Mouse (Mus musculus) thymus, postnatal 14 days (tissue): ENCODE results near the gene Pigu.

Source experiments
- DNase-seq: peaks from one replicate; pipeline ENCODE4 v3.0.0; 2021

The Pigu gene

GRCm38 (mm10) chr2:155357686-155358399, 613 bp upstream of the Pigu start:
- DNase-seq, result peak; percentile 18

- DNase-seq, result no peak
Measured at GRCm38 (mm10) chr2:155354402-155354801, 2.8 kb downstream of the Pigu start.

GRCm38 (mm10) chr2:155346670-155347069, 10.6 kb downstream of the Pigu start:
- DNase-seq, result no peak

GRCm38 (mm10) chr2:155340166-155340565, 17.1 kb downstream of the Pigu start:
- DNase-seq, result no peak

GRCm38 (mm10) chr2:155336254-155336653, 21.0 kb downstream of the Pigu start:
- DNase-seq, result no peak

- DNase-seq, result no peak
Measured at GRCm38 (mm10) chr2:155335231-155335630, 22.0 kb downstream of the Pigu start.

- DNase-seq, result no peak
Measured at GRCm38 (mm10) chr2:155333421-155333820, 23.8 kb downstream of the Pigu start.

- no peak for DNase-seq
Measured at GRCm38 (mm10) chr2:155331351-155331750, 25.9 kb downstream of the Pigu start.

- no peak for DNase-seq
Measured at GRCm38 (mm10) chr2:155330811-155331210, 26.4 kb downstream of the Pigu start.

GRCm38 (mm10) chr2:155329707-155330106, 27.5 kb downstream of the Pigu start:
- no peak for DNase-seq

- no peak for DNase-seq
Measured at GRCm38 (mm10) chr2:155328906-155329305, 28.3 kb downstream of the Pigu start.

- DNase-seq, result no peak
Measured at GRCm38 (mm10) chr2:155327906-155328305, 29.3 kb downstream of the Pigu start.

- DNase-seq, result no peak
Measured at GRCm38 (mm10) chr2:155326001-155326400, 31.2 kb downstream of the Pigu start.

- no peak for DNase-seq
Measured at GRCm38 (mm10) chr2:155320596-155320995, 36.6 kb downstream of the Pigu start.

- DNase-seq, result no peak
Measured at GRCm38 (mm10) chr2:155318618-155319017, 38.6 kb downstream of the Pigu start.

- no peak for DNase-seq
Measured at GRCm38 (mm10) chr2:155313671-155314070, 43.6 kb downstream of the Pigu start.

- DNase-seq, result no peak
Measured at GRCm38 (mm10) chr2:155308936-155309592, 48.2 kb downstream of the Pigu start.

- no peak for DNase-seq
Measured at GRCm38 (mm10) chr2:155299563-155299962, 57.7 kb downstream of the Pigu start.

- no peak for DNase-seq
Measured at GRCm38 (mm10) chr2:155295453-155295852, 61.8 kb downstream of the Pigu start.

- no peak for DNase-seq
Measured at GRCm38 (mm10) chr2:155293946-155294345, 63.3 kb downstream of the Pigu start.

GRCm38 (mm10) chr2:155293382-155293781, 63.8 kb downstream of the Pigu start:
- no peak for DNase-seq

GRCm38 (mm10) chr2:155290066-155290465, 67.2 kb downstream of the Pigu start:
- no peak for DNase-seq

GRCm38 (mm10) chr2:155287456-155288250, 69.6 kb downstream of the Pigu start:
- DNase-seq, result no peak

- DNase-seq, result no peak
Measured at GRCm38 (mm10) chr2:155285744-155286143, 71.5 kb downstream of the Pigu start.
